Mouse (Mus musculus) adrenal gland, postnatal 14 days (tissue): ENCODE data around the gene Eif2ak3. TPM values are rescaled to one million over a fixed set of nuclear protein-coding genes. Genes with fewer than 3 reads are reported as not detected.

ENCODE experiments used
- DNase-seq: peaks from one replicate; pipeline ENCODE4 v3.0.0; 2021; ENCODE audit warnings: mixed read lengths
- total RNA-seq: library from RNA; stranded (reverse); gene quantifications from 2 replicates; pipeline ENCODE4 v1.2.3, GENCODE M21; 2021

Gene Eif2ak3
- total RNA-seq, 1 experiment from 2014 or later: 16.4 TPM

GRCm38 (mm10) chr6:70903689-70904088, 59.4 kb downstream of the Eif2ak3 start:
- no peak for DNase-seq

- no peak for DNase-seq
These were observed 65.3 kb downstream of the Eif2ak3 start for GRCm38 (mm10) chr6:70909572-70909971.

GRCm38 (mm10) chr6:70910285-70910684, 66.0 kb downstream of the Eif2ak3 start:
- no peak for DNase-seq

GRCm38 (mm10) chr6:70911668-70912395, 67.5 kb downstream of the Eif2ak3 start:
- no peak for DNase-seq

GRCm38 (mm10) chr6:70912396-70912765, 68.1 kb downstream of the Eif2ak3 start:
- DNase-seq: no peak

GRCm38 (mm10) chr6:70918827-70919226, 74.5 kb downstream of the Eif2ak3 start, which contains the start of gene Tex37:
Gene Tex37 (minus strand): TSS chr6:70918927.
- DNase-seq: no peak

GRCm38 (mm10) chr6:70921274-70922074, 77.2 kb downstream of the Eif2ak3 start:
- peak; percentile 47 for DNase-seq

- DNase-seq: no peak
These were observed 87.5 kb downstream of the Eif2ak3 start for GRCm38 (mm10) chr6:70931801-70932200.

- DNase-seq: no peak
These were observed 109.0 kb downstream of the Eif2ak3 start for GRCm38 (mm10) chr6:70953274-70953673.

- DNase-seq: no peak
These were observed 109.7 kb downstream of the Eif2ak3 start for GRCm38 (mm10) chr6:70954040-70954439.

Other genes with a start within 250 kb of the Eif2ak3 start
- 21.0 and 23.7 TPM in 2 replicates for gene Rpia, start 52.3 kb upstream of the Eif2ak3 start, total RNA-seq
- gene Tex37, start 74.4 kb downstream of the Eif2ak3 start, total RNA-seq: not detected in 2 replicates
- gene Foxi3, start 112.0 kb downstream of the Eif2ak3 start, total RNA-seq: not detected in 2 replicates